In the genomic region with DNA sequence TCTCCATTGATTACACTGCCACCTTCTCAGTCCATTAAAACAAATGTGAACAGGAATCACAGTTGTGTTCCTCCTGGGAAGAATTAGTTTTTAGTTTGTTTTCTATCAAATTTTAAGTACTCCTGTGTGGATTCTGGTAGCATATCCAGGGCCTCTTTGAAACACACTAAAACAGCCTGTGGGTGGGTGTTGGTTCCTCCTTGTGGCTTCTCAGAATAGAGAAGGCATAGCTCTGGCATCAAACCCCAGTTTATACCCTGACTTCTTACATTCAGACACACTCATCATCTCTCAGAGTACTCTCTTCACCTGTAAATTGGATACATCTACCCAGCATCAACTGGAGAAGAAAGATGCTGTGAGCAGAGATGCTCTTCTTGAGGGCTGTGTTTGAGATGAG, we compare ENCODE assay signal across 26 mouse cellular contexts.
"Had no signal": no experiment of that assay in that cellular context is flagged by ENCODE, and none has a peak within 500 bp of the region (broad histone marks: within the 10 kb centered on the region; RNA-seq: fewer than 3 reads in every experiment).

No protein-coding gene starts in this region.

- DNase-seq: gastrocnemius, adult 2 months; gastrocnemius, postnatal 10 days; gastrocnemius, postnatal 25 days; heart, adult 18-20 months; heart, postnatal 10 days; heart, postnatal 36 days; kidney, adult 11 months; kidney, adult 2 months; kidney, adult 9 months; kidney, postnatal 14 days; kidney, postnatal 36 days; layer of hippocampus, adult 9-11 months; layer of hippocampus, postnatal 36 days; left cerebral cortex, postnatal 4 days had no signal

- H3K4me1 ChIP-seq: heart, embryonic 10.5 days; heart, embryonic 12.5 days; kidney, embryonic 15.5 days; limb, embryonic 13.5 days; limb, embryonic 15.5 days; liver, embryonic 12.5 days had no signal

- H3K9ac ChIP-seq: heart, embryonic 12.5 days; hindbrain, embryonic 12.5 days; hindbrain, embryonic 15.5 days; kidney, embryonic 15.5 days; limb, embryonic 13.5 days; limb, embryonic 15.5 days; liver, embryonic 12.5 days; liver, embryonic 14.5 days had no signal

- H3K27ac ChIP-seq: gastrocnemius, adult 2 months; heart, embryonic 10.5 days; hindbrain, embryonic 15.5 days; hindbrain, postnatal 0 days; kidney, embryonic 15.5 days; kidney, postnatal 0 days; limb, embryonic 13.5 days; limb, embryonic 15.5 days; liver, embryonic 12.5 days; liver, embryonic 14.5 days had no signal

- H3K27me3 ChIP-seq: heart, embryonic 12.5 days; limb, embryonic 13.5 days; limb, embryonic 15.5 days; liver, embryonic 12.5 days had no signal

- H3K9me3 ChIP-seq: heart, embryonic 10.5 days; heart, embryonic 12.5 days; hindbrain, embryonic 12.5 days; hindbrain, embryonic 15.5 days; kidney, embryonic 15.5 days; limb, embryonic 13.5 days; limb, embryonic 15.5 days; liver, embryonic 12.5 days had no signal

- H3K36me3 ChIP-seq: heart, embryonic 10.5 days; heart, embryonic 12.5 days; hindbrain, embryonic 12.5 days; hindbrain, embryonic 15.5 days; kidney, embryonic 15.5 days; limb, embryonic 13.5 days; limb, embryonic 15.5 days; liver, embryonic 12.5 days had no signal

- ATAC-seq: hindbrain, postnatal 0 days; intestine, embryonic 16.5 days; liver, embryonic 12.5 days had no signal

- H3K4me3 ChIP-seq: gastrocnemius, adult 2 months; heart, embryonic 10.5 days; heart, embryonic 12.5 days; hindbrain, embryonic 12.5 days; hindbrain, embryonic 15.5 days; kidney, embryonic 15.5 days; limb, embryonic 13.5 days; limb, embryonic 15.5 days; liver, embryonic 12.5 days had no signal

- H3K4me2 ChIP-seq: heart, embryonic 12.5 days; hindbrain, embryonic 12.5 days; hindbrain, embryonic 15.5 days; kidney, embryonic 15.5 days; limb, embryonic 13.5 days; limb, embryonic 15.5 days; liver, embryonic 12.5 days had no signal
